ENCODE assay signal across 9 mouse cellular contexts in the genomic region with DNA sequence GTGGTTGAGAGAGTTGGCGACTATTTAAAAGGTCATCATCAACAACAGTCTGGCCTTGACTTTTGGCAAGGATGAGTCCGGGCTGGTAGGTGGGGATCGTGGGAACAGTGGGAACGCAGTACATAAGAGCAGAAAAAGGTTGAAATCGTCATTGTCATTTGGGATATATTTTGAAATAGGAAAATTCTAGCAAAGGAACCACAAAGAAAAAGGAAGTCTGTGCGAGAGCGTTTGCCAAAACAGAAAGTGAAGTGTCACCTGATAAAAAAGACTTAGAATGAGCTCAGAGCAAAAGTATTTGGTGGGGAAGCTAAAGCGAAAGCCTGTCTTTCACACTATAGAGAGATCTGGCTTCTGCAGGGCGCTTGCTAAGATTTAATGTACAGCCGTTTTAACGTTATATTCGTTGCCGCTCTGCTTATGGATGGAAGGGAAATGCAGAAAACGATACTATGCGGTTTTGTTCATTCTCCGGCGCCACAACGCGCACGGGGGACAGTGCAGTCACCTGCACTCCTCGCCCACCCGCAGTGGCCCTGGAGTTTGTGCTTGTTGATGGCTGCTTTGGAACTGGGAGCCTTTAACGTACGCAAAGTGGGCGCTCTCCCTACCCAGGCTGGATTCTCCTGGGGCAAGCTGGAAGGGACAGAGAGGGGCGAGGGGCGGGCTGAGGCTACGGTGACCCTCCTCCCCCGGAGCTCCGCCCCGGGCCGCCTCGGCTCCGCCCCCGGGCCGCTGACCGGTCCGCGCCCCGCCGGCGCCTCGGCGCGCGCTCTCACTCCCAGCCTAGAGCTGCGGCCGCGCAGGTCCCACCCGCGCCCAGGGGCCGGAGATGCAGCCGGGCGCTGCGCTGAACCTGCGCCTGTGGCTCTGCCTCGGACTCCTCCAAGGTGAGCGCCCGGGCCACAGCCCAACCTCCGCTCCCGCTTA. TPM values are rescaled to one million over a fixed set of nuclear protein-coding genes. Genes with fewer than 3 reads are reported as not detected.
DNase-seq lines count a peak whose midpoint lies in the region; ATAC-seq and TF ChIP-seq lines count a peak whose summit lies in the region.
"Not testable (repeated sequence)": the region's sequence is repeated elsewhere in the genome, so short reads cannot be mapped to it uniquely, and the experiment has no call there.
"Had no signal": no experiment of that assay in that cellular context is flagged by ENCODE, and none has a peak within 500 bp of the region (broad histone marks: within the 10 kb centered on the region; RNA-seq: fewer than 3 reads in every experiment).

Gene Flt4 (plus strand): TSS at position 326 of the 930 bp plus-strand sequence.

- peak within 1 kb of the TSS; percentile 43 for H3K4me3 ChIP-seq in embryonic facial prominence, embryonic 12.5 days
- peak within 1 kb of the TSS; percentile 38 for H3K4me3 ChIP-seq in hindbrain, embryonic 14.5 days (replicated peaks; ENCODE audit: low read length)
- peak within 1 kb of the TSS; percentile 55 for H3K4me3 ChIP-seq in lung, embryonic 15.5 days
- not testable (repeated sequence) for H3K4me3 ChIP-seq in myocyte

- H3K27me3 ChIP-seq in embryonic facial prominence, embryonic 12.5 days: peaks cover 54% of the 10 kb centered on the region
- peaks cover 36% of the 10 kb centered on the region for H3K27me3 ChIP-seq in hindbrain, embryonic 14.5 days (ENCODE audit: control insufficient read depth, insufficient read depth, low read length)
- peaks cover 31% of the 10 kb centered on the region for H3K27me3 ChIP-seq in lung, embryonic 15.5 days
- H3K27me3 ChIP-seq in myocyte (ENCODE audit: control insufficient read depth, insufficient read depth, insufficient read length): peaks cover 26% of the 10 kb centered on the region

- DNase-seq in adrenal gland, adult 18-20 months (ENCODE audit: low spot score in 2 of 2): peak; percentile 32 to 59
- peak; percentile 35 for DNase-seq in heart, adult 8-10 months (ENCODE audit: low spot score)
- peak; percentile 25 for DNase-seq in hindbrain, embryonic 14.5 days (ENCODE audit: low spot score)
- DNase-seq in kidney, postnatal 4 days: peak; percentile 59 to 70
- peak; percentile 6 for DNase-seq in thymus, postnatal 14 days

- H3ac ChIP-seq in myocyte (ENCODE audit: control insufficient read depth, insufficient read length): not testable (repeated sequence)

- H3K4me2 ChIP-seq in embryonic facial prominence, embryonic 12.5 days (replicated peaks): peak within 1 kb of the TSS; percentile 65
- peak within 1 kb of the TSS; percentile 68 for H3K4me2 ChIP-seq in hindbrain, embryonic 14.5 days (replicated peaks)
- peak within 1 kb of the TSS; percentile 77 for H3K4me2 ChIP-seq in lung, embryonic 15.5 days
- H3K4me2 ChIP-seq in myocyte (ENCODE audit: low read depth): peak within 1 kb of the TSS; percentile 42

- H3K4me1 ChIP-seq in embryonic facial prominence, embryonic 12.5 days; hindbrain, embryonic 14.5 days (replicated peaks; ENCODE audit: control insufficient read depth, insufficient read depth, low read length); lung, embryonic 15.5 days: not testable (repeated sequence)

- not testable (repeated sequence) for H3K9ac ChIP-seq in embryonic facial prominence, embryonic 12.5 days
- peak within 1 kb of the TSS; percentile 47; the same call in 1 of the 2 replicates for H3K9ac ChIP-seq in hindbrain, embryonic 14.5 days
- H3K9ac ChIP-seq in lung, embryonic 15.5 days: peak within 1 kb of the TSS; percentile 36; the same call in 1 of the 2 replicates

- not testable (repeated sequence) for TF ChIP-seq POLR2A in myocyte (IDR thresholded peaks at IDR 0.05; ENCODE audit: insufficient read length, low read depth)

- peak; percentile 49; the same call in 1 of the 2 replicates for ATAC-seq in embryonic facial prominence, embryonic 12.5 days (ENCODE audit: insufficient number of reproducible peaks, insufficient read depth, low FRiP score, low TSS enrichment)
- peak; percentile 67 for ATAC-seq in hindbrain, embryonic 14.5 days (ENCODE audit: low FRiP score)
- ATAC-seq in lung, embryonic 15.5 days (ENCODE audit: borderline replicate concordance, extremely low read depth, low FRiP score, low TSS enrichment): peak; percentile 80

- not testable (repeated sequence) for H3K79me2 ChIP-seq in myocyte (ENCODE audit: control insufficient read depth, insufficient read depth)

- 6% methylated on average over 47 of the region's 61 CpGs for WGBS in embryonic facial prominence, embryonic 12.5 days
- 6% methylated on average over 48 of the region's 61 CpGs for WGBS in hindbrain, embryonic 14.5 days
- WGBS in lung, embryonic 15.5 days: 3% methylated on average over 44 of the region's 61 CpGs

- not testable (repeated sequence) for H3K9me3 ChIP-seq in embryonic facial prominence, embryonic 12.5 days; hindbrain, embryonic 14.5 days (ENCODE audit: control insufficient read depth, low read length); lung, embryonic 15.5 days

- not testable (repeated sequence) for H3K27ac ChIP-seq in embryonic facial prominence, embryonic 12.5 days; hindbrain, embryonic 14.5 days; lung, embryonic 15.5 days

- H3K36me3 ChIP-seq in embryonic facial prominence, embryonic 12.5 days; hindbrain, embryonic 14.5 days (replicated peaks; ENCODE audit: control insufficient read depth, insufficient read depth); lung, embryonic 15.5 days; myocyte (ENCODE audit: control insufficient read depth, insufficient read depth): not testable (repeated sequence)

RNA-seq across cellular contexts. Expression of gene Flt4, which starts in this region (rescaled TPM):
- 10 to 100 TPM; 14.4 to 14.5 TPM for total RNA-seq in adrenal gland, adult 18-20 months (2021)
- 5.1 and 5.4 TPM in 2 replicates for polyA plus RNA-seq in embryonic facial prominence, embryonic 12.5 days (2016; fragmentation: Nextera tagmentation; extraction: Ambion mirVana)
- 10 to 100 TPM; 11.8 to 12.4 (median 12.2) TPM for total RNA-seq in heart, adult 8-10 months (2022)
- polyA plus RNA-seq in hindbrain, embryonic 14.5 days (2014; fragmentation: Nextera tagmentation; extraction: Ambion mirVana): 2.2 and 2.8 TPM in 2 replicates
- polyA plus RNA-seq in lung, embryonic 15.5 days (2015; fragmentation: Nextera tagmentation; extraction: Ambion mirVana): 9.0 and 9.3 TPM in 2 replicates
- polyA plus RNA-seq in myocyte (2012; fragmentation: generic; extraction: Trizol): 0.01 TPM
- total RNA-seq: neutrophil, adult 5-6 weeks had no signal

Comparison
In these comparisons a context has a peak if more than half of its experiments do, and no peak if none do; other contexts are left out.
1. DNase-seq: peak in every context shown above with its lines; median percentile 64 in kidney, postnatal 4 days; 46 in adrenal gland, adult 18-20 months; 35 in heart, adult 8-10 months; 25 in hindbrain, embryonic 14.5 days; 6 in thymus, postnatal 14 days.